Comparison of ENCODE assay signal across 13 mouse cellular contexts in genomic region chr11:67608114-67608683, GRCm38 (mm10).
DNase-seq lines count a peak whose midpoint lies in the region; ATAC-seq and TF ChIP-seq lines count a peak whose summit lies in the region.
"Had no signal": no experiment of that assay in that cellular context is flagged by ENCODE, and none has a peak within 500 bp of the region (broad histone marks: within the 10 kb centered on the region; RNA-seq: fewer than 3 reads in every experiment).

No protein-coding gene starts in this region.

- DNase-seq in hindbrain, postnatal 0 days (ENCODE audit: low spot score): no peak
- no peak for DNase-seq in hindbrain, embryonic 11.5 days (ENCODE audit: low spot score)
- DNase-seq in CD4-positive helper T cell, adult 2 months (ENCODE audit: low read depth, low spot score): peak; percentile 36
- DNase-seq in lung, postnatal 10 days: peak; percentile 43
- DNase-seq in MN1 (ENCODE audit: low spot score): no peak
- no peak for DNase-seq in T-cell, adult 2 months (ENCODE audit: low spot score)
- DNase-seq: cerebellum, postnatal 36 days; forebrain, postnatal 0 days; gastrocnemius, postnatal 36 days had no signal

- no peak overlapping the region for H3K9ac ChIP-seq in hindbrain, postnatal 0 days (replicated peaks; ENCODE audit: low read length)
- no peak overlapping the region for H3K9ac ChIP-seq in hindbrain, embryonic 11.5 days (ENCODE audit: low read depth, low read length)
- H3K9ac ChIP-seq: forebrain, postnatal 0 days; limb, embryonic 13.5 days; lung, embryonic 15.5 days had no signal

- H3K4me2 ChIP-seq in hindbrain, postnatal 0 days (ENCODE audit: low read depth, low read length): no peak overlapping the region
- no peak overlapping the region for H3K4me2 ChIP-seq in hindbrain, embryonic 11.5 days (replicated peaks; ENCODE audit: low read depth, low read length)
- H3K4me2 ChIP-seq: limb, embryonic 13.5 days; lung, embryonic 15.5 days had no signal

- TF ChIP-seq CTCF in hindbrain, postnatal 0 days (IDR thresholded peaks at IDR 0.05; ENCODE audit: low read depth): peak; percentile 3; the same call in 1 of the 2 replicates

- no peaks in the 10 kb centered on the region for H3K27me3 ChIP-seq in hindbrain, postnatal 0 days (ENCODE audit: insufficient read depth, low read length)
- no peaks in the 10 kb centered on the region for H3K27me3 ChIP-seq in hindbrain, embryonic 11.5 days (ENCODE audit: control insufficient read depth, insufficient read depth, low read length)
- H3K27me3 ChIP-seq: limb, embryonic 13.5 days; lung, embryonic 15.5 days had no signal

- no peaks in the 10 kb centered on the region for H3K36me3 ChIP-seq in hindbrain, postnatal 0 days (ENCODE audit: insufficient read depth, low read length)
- no peaks in the 10 kb centered on the region for H3K36me3 ChIP-seq in hindbrain, embryonic 11.5 days (ENCODE audit: control insufficient read depth, insufficient read depth, low read length)
- H3K36me3 ChIP-seq: limb, embryonic 13.5 days; lung, embryonic 15.5 days had no signal

- ATAC-seq in hindbrain, postnatal 0 days: peak; percentile 43; the same call in 1 of the 2 replicates
- ATAC-seq in hindbrain, embryonic 11.5 days (ENCODE audit: low FRiP score): no peak
- peak; percentile 27; the same call in 1 of the 2 replicates for ATAC-seq in neutrophil, adult 5-6 weeks (ENCODE audit: extremely low read depth, insufficient number of reproducible peaks, low FRiP score, poor library complexity, severe bottlenecking)
- ATAC-seq: forebrain, postnatal 0 days; Patski had no signal

- peaks cover 2% of the 10 kb centered on the region; the same call in 1 of the 2 replicates for H3K4me1 ChIP-seq in hindbrain, postnatal 0 days (ENCODE audit: insufficient read depth, low read length)
- H3K4me1 ChIP-seq in hindbrain, embryonic 11.5 days (replicated peaks; ENCODE audit: control insufficient read depth, insufficient read depth, low read length): no peaks in the 10 kb centered on the region; the same call in 1 of the 2 replicates
- H3K4me1 ChIP-seq: lung, embryonic 15.5 days had no signal

- 69% methylated on average over 10 of the region's 10 CpGs for WGBS in hindbrain, postnatal 0 days
- WGBS in hindbrain, embryonic 11.5 days: 80% methylated on average over 10 of the region's 10 CpGs

- no peak overlapping the region for H3K4me3 ChIP-seq in hindbrain, postnatal 0 days (ENCODE audit: low read length)
- H3K4me3 ChIP-seq in hindbrain, embryonic 11.5 days (ENCODE audit: low read depth, low read length): no peak overlapping the region
- H3K4me3 ChIP-seq: limb, embryonic 13.5 days; lung, embryonic 15.5 days had no signal

- H3K27ac ChIP-seq in hindbrain, postnatal 0 days: peak overlapping the region; percentile 41; the same call in 1 of the 2 replicates
- no peak overlapping the region for H3K27ac ChIP-seq in hindbrain, embryonic 11.5 days (ENCODE audit: low read depth, low read length)
- H3K27ac ChIP-seq: limb, embryonic 13.5 days; lung, embryonic 15.5 days had no signal

- no peaks in the 10 kb centered on the region for H3K9me3 ChIP-seq in hindbrain, postnatal 0 days (ENCODE audit: low read length)
- H3K9me3 ChIP-seq in hindbrain, embryonic 11.5 days (ENCODE audit: control insufficient read depth, low read length): no peaks in the 10 kb centered on the region
- H3K9me3 ChIP-seq: limb, embryonic 13.5 days; lung, embryonic 15.5 days had no signal

Comparison
In these comparisons a context has a peak if more than half of its experiments do, and no peak if none do; other contexts are left out.
1. DNase-seq: peak in CD4-positive helper T cell, adult 2 months (single experiment) and lung, postnatal 10 days (single experiment); none in hindbrain, postnatal 0 days (single experiment), hindbrain, embryonic 11.5 days (single experiment), MN1 (single experiment) and T-cell, adult 2 months (single experiment).